In genomic region chr11:32708739-32709501, GRCm38 (mm10) we compare ENCODE assay signal across 10 mouse cellular contexts.
DNase-seq lines count a peak whose midpoint lies in the region; ATAC-seq and TF ChIP-seq lines count a peak whose summit lies in the region.
"Had no signal": no experiment of that assay in that cellular context is flagged by ENCODE, and none has a peak within 500 bp of the region (broad histone marks: within the 10 kb centered on the region; RNA-seq: fewer than 3 reads in every experiment).

No protein-coding gene starts in this region.

- no peak overlapping the region for H3K4me2 ChIP-seq in heart, embryonic 13.5 days
- H3K4me2 ChIP-seq in limb, embryonic 13.5 days (replicated peaks), result no peak overlapping the region
- no peak overlapping the region for H3K4me2 ChIP-seq in stomach, embryonic 15.5 days
- H3K4me2 ChIP-seq in stomach, postnatal 0 days (replicated peaks; ENCODE audit: low read depth), result no peak overlapping the region
- H3K4me2 ChIP-seq: embryonic facial prominence, embryonic 13.5 days had no signal

- H3K27ac ChIP-seq in heart, embryonic 13.5 days (replicated peaks), result 0 out of 2 replicates have a peak overlapping the region, but pooled peaks have one; percentile 15
- peak overlapping the region; percentile 28; the same call in 1 of the 2 replicates for H3K27ac ChIP-seq in limb, embryonic 13.5 days
- no peak overlapping the region for H3K27ac ChIP-seq in limb, embryonic 10.5 days
- peak overlapping the region; percentile 37; the same call in 1 of the 2 replicates for H3K27ac ChIP-seq in stomach, embryonic 15.5 days
- no peak overlapping the region for H3K27ac ChIP-seq in stomach, postnatal 0 days (replicated peaks)
- H3K27ac ChIP-seq: embryonic facial prominence, embryonic 13.5 days; liver, embryonic 14.5 days; macrophage had no signal

- no peaks in the 10 kb centered on the region for H3K9me3 ChIP-seq in heart, embryonic 13.5 days
- no peaks in the 10 kb centered on the region for H3K9me3 ChIP-seq in limb, embryonic 13.5 days
- no peaks in the 10 kb centered on the region for H3K9me3 ChIP-seq in limb, embryonic 10.5 days (replicated peaks)
- no peaks in the 10 kb centered on the region for H3K9me3 ChIP-seq in stomach, embryonic 15.5 days
- H3K9me3 ChIP-seq in stomach, postnatal 0 days (ENCODE audit: control insufficient read depth, low read length), result no peaks in the 10 kb centered on the region
- H3K9me3 ChIP-seq: embryonic facial prominence, embryonic 13.5 days had no signal

- no peak for ATAC-seq in heart, embryonic 13.5 days (ENCODE audit: extremely low read depth, insufficient number of reproducible peaks, low FRiP score, low TSS enrichment)
- ATAC-seq in limb, embryonic 13.5 days (ENCODE audit: low FRiP score, low read depth), result no peak
- no peak for ATAC-seq in stomach, embryonic 15.5 days (ENCODE audit: insufficient read depth, low FRiP score, low read depth)
- ATAC-seq in stomach, postnatal 0 days (ENCODE audit: low FRiP score, low TSS enrichment), result no peak

- 83% methylated on average over 14 of the region's 14 CpGs for WGBS in heart, embryonic 13.5 days
- WGBS in limb, embryonic 13.5 days, result 81% methylated on average over 14 of the region's 14 CpGs
- 89% methylated on average over 14 of the region's 14 CpGs for WGBS in limb, embryonic 10.5 days
- WGBS in stomach, embryonic 15.5 days, result 71% methylated on average over 14 of the region's 14 CpGs
- 71% methylated on average over 14 of the region's 14 CpGs for WGBS in stomach, postnatal 0 days

- peaks cover 49% of the 10 kb centered on the region for H3K4me1 ChIP-seq in heart, embryonic 13.5 days
- H3K4me1 ChIP-seq in limb, embryonic 13.5 days, result peaks cover 19% of the 10 kb centered on the region; the same call in 1 of the 2 replicates
- no peaks in the 10 kb centered on the region for H3K4me1 ChIP-seq in limb, embryonic 10.5 days
- H3K4me1 ChIP-seq in stomach, embryonic 15.5 days, result no peaks in the 10 kb centered on the region
- H3K4me1 ChIP-seq in stomach, postnatal 0 days (replicated peaks; ENCODE audit: control insufficient read depth, insufficient read depth), result no peaks in the 10 kb centered on the region

- no peak for TF ChIP-seq EP300 in stomach, postnatal 0 days (optimal IDR thresholded peaks at IDR 0.05)

- no peak overlapping the region for H3K4me3 ChIP-seq in heart, embryonic 13.5 days
- H3K4me3 ChIP-seq in limb, embryonic 13.5 days, result no peak overlapping the region
- no peak overlapping the region for H3K4me3 ChIP-seq in limb, embryonic 10.5 days
- H3K4me3 ChIP-seq in stomach, embryonic 15.5 days (replicated peaks), result no peak overlapping the region
- no peak overlapping the region for H3K4me3 ChIP-seq in stomach, postnatal 0 days (ENCODE audit: low read depth, low read length)
- H3K4me3 ChIP-seq: embryonic facial prominence, embryonic 13.5 days had no signal

- H3K9ac ChIP-seq in heart, embryonic 13.5 days, result no peak overlapping the region
- H3K9ac ChIP-seq in limb, embryonic 13.5 days, result no peak overlapping the region
- no peak overlapping the region for H3K9ac ChIP-seq in stomach, embryonic 15.5 days
- H3K9ac ChIP-seq in stomach, postnatal 0 days (ENCODE audit: low read length), result no peak overlapping the region
- H3K9ac ChIP-seq: embryonic facial prominence, embryonic 13.5 days; liver, embryonic 14.5 days had no signal

- TF ChIP-seq CTCF in stomach, postnatal 0 days (IDR thresholded peaks at IDR 0.05; ENCODE audit: low read depth), result no peak

- peaks cover 23% of the 10 kb centered on the region for H3K36me3 ChIP-seq in heart, embryonic 13.5 days
- H3K36me3 ChIP-seq in limb, embryonic 13.5 days, result peaks cover 23% of the 10 kb centered on the region
- H3K36me3 ChIP-seq in limb, embryonic 10.5 days, result peaks cover 29% of the 10 kb centered on the region
- H3K36me3 ChIP-seq in stomach, embryonic 15.5 days, result no peaks in the 10 kb centered on the region; the same call in 1 of the 2 replicates
- H3K36me3 ChIP-seq in stomach, postnatal 0 days (ENCODE audit: control insufficient read depth, insufficient read depth, low read length), result peaks cover 6% of the 10 kb centered on the region; the same call in 1 of the 2 replicates

- no peak for DNase-seq in heart, adult 18-20 months
- no peak for DNase-seq in limb, embryonic 10.5 days (ENCODE audit: low spot score)
- no peak for DNase-seq in stomach, postnatal 0 days (ENCODE audit: low spot score)
- no peak for DNase-seq in adrenal gland, adult 8-10 months

- no peaks in the 10 kb centered on the region for H3K27me3 ChIP-seq in heart, embryonic 13.5 days (replicated peaks)
- no peaks in the 10 kb centered on the region for H3K27me3 ChIP-seq in limb, embryonic 13.5 days
- H3K27me3 ChIP-seq in limb, embryonic 10.5 days (ENCODE audit: low read depth, poor library complexity, severe bottlenecking), result no peaks in the 10 kb centered on the region
- no peaks in the 10 kb centered on the region for H3K27me3 ChIP-seq in stomach, embryonic 15.5 days (replicated peaks)
- H3K27me3 ChIP-seq in stomach, postnatal 0 days (ENCODE audit: control insufficient read depth, insufficient read depth, low read length), result no peaks in the 10 kb centered on the region
- H3K27me3 ChIP-seq: embryonic facial prominence, embryonic 13.5 days had no signal

Comparison
In these comparisons a context has a peak if more than half of its experiments do, and no peak if none do; other contexts are left out.
1. H3K27ac ChIP-seq: peak in heart, embryonic 13.5 days (single experiment), limb, embryonic 13.5 days (single experiment) and stomach, embryonic 15.5 days (single experiment); none in limb, embryonic 10.5 days (single experiment) and stomach, postnatal 0 days (single experiment).